Mouse (Mus musculus): ENCODE results near the gene Capn3.

Gene Capn3

DNA sequence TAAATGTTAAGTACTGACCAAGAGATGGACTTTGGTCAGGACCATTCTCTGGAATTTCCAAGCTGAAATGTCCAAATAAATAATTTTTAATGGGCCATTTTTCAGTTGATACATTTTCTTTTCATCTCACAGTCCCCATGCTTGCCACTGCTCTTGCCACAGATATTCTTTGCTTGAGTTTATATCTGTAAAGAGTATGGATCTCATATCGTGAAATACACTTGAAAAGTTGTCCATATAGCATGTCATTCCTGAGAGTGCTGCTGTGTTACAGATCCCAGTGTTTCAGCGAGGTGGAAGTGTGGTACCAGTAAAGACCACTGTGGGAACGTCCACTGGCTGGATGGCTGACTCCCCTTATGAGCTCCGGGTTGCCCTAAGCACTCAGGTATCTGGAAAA, at the start of gene Capn3:
Capn3 (plus strand) TSS at position 301 of the 400 bp plus-strand sequence.
- no peak for DNase-seq (ENCODE audit: low read depth, low spot score)

DNA sequence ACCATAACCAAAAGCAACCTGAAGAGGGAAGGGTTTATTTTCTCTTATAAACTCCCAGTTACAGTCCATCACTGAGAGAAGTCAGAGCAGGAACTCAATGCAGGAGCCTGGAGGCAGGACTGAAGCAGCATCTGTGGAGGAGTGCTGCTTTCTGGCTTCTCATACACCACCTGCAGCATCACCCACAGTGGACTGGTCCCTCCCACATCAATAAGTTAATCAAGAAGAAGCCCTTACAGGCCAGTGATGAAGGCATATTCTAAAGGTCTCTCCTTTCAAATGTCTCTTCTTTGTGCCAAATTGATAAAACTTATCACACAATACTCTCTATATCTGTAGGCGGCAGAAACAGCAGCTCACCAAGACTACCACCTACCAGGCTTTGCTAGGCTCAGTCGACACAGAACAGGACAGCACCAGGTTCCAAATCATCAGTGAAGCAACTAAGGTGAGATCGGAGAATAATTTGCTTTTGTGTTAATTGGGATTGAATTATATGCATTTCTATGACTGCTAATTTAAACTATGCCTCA, 44.7 kb upstream of the Capn3 start:
- no peak for DNase-seq (ENCODE audit: low read depth, low spot score)

DNA sequence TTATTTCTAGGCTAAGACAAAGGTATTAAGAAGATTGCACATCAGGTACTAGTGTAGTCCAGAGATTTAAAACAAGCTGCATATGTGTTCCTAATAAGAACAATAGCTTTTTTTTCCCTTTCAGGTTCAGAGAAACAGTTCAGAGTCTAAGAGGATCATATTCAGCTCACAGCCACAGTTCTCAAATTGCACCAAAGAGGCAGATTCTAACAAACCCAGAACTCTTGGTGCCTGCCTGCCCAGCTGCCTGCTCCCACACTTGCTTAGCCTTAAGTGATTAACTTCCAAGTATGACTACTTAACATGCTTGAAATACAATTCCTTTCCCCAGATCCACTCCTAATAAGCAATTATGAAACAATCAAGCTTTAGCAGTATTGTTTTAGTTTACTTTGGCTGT, 41.7 kb upstream of the Capn3 start:
- DNase-seq (ENCODE audit: low read depth, low spot score), result no peak

- DNase-seq (ENCODE audit: low read depth, low spot score), result no peak
Measured at GRCm38 (mm10) chr2:120414738-120415414, 40.9 kb upstream of the Capn3 start.

GRCm38 (mm10) chr2:120424386-120424785, 31.4 kb upstream of the Capn3 start:
- no peak for DNase-seq (ENCODE audit: low read depth, low spot score)

- no peak for DNase-seq (ENCODE audit: low read depth, low spot score)
Measured at GRCm38 (mm10) chr2:120444486-120444885, 11.3 kb upstream of the Capn3 start.

DNA sequence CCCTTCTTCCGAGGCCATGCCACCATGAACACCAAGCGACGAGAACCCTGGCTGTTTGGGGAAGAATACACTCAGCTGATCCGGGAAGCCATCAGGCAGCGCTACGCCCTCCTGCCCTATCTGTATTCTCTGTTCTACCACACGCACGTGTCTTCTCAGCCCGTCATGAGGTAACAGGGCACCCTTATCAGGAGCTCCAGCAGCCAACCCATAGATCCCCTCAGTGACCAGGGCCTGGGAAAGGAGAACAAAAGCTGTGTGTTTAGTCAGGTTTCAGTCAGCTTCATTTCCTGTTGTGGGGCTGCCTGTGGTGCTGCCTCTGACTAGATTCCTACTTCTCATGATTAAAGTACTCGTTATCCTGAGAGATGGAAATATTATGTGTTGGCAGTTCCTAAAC, 9.4 kb upstream of the Capn3 start:
- DNase-seq (ENCODE audit: low read depth, low spot score), result no peak

GRCm38 (mm10) chr2:120447306-120447705, 8.5 kb upstream of the Capn3 start:
- no peak for DNase-seq (ENCODE audit: low read depth, low spot score)

DNA sequence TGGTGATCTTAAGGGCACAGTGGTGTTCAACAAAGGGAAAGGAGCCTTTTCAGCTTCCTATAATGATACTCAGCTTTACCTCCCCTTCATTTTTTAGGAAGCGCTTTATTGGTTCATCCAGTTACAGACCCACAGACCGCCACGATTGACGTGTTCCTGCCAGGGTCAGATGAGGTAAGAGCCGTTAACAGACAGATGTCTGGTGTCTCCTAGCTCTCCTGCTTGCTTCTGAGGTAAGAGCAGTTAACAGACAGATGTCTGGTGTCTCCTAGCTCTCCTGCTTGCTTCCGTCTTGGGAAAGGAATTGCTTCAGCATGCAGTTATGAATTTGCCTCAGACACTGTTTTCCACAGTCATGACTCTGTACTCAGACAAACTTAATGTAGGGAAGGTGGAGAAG, 5.1 kb upstream of the Capn3 start:
- no peak for DNase-seq (ENCODE audit: low read depth, low spot score)

DNA sequence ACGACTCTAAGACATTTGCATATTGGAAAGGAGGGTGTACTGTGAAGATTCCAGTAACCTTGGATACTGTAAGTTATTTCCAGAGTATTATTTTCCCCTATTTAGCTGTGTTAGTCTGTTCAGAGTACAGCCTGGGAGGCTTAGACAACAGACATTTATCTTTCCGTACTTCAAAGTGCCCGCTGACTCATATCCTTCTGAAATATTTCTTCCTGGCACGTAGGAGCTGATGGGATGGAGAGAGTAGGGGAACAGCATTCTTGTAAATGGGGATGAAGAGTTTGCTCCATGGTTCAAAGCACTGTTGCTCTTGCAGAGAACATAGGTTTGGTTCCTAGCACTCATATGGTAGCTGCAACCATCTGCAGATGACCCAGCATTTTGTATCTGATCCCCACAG, 3.2 kb upstream of the Capn3 start:
- no peak for DNase-seq (ENCODE audit: low read depth, low spot score)

DNA sequence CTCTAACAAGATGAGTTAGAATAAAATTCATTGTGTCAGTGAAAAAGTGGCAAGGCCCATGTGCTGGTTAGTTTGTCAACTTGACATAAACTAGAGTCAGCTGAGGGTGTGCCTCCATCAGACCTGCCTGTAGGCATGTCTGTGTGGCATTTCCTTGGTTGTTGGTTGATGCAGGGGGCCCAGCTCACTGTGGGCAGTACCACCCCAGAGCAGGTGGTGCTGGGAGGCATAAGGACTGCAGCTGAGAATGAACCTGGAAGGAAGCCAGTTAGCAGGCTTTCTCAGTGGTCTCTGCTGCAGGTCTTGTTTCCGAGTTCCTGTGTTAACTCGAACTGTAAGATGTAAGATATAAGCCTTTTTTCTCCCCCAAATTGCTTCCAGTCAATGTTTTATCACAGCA, 832 bp upstream of the Capn3 start:
- no peak for DNase-seq (ENCODE audit: low read depth, low spot score)

DNA sequence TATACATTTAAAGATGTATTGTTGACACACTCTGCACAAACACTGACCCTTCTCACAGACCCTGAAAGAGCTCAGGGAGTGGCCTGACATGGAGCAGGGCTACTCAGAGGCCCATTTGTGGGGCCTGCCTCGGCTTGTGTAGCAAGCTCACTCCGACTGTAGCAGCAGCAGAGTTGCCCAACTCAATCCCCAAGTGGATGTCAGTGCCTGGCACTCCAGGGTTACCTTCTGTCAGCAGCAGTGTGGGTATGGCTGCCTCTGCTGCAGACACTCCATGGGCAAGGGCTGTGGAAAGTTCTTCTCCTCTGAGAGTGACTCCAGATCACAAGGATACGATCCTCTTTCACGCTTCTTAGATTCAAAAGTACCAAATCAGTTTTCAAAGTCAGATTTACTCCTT, 4.4 kb downstream of the Capn3 start:
- DNase-seq (ENCODE audit: low read depth, low spot score), result no peak

GRCm38 (mm10) chr2:120463328-120463727, 7.5 kb downstream of the Capn3 start:
- no peak for DNase-seq (ENCODE audit: low read depth, low spot score)

DNA sequence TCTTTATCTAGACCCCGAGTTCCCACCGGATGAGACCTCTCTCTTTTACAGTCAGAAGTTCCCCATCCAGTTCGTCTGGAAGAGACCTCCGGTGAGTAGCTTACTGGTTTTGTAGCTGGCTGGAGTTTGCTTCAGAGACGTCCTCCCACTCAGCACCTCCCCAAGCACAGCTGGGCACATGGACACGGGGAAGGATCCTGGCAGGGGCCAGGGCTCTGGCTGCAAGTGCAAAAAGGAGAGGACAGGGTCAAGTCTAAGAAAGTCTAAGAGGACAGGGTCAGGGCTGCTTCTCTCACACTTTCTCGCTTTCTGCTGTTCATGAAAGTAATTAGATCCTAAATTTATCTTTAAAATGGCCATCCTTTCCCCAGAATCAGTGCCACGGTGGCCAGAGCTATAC, 8.3 kb downstream of the Capn3 start:
- no peak for DNase-seq (ENCODE audit: low read depth, low spot score)

- DNase-seq (ENCODE audit: low read depth, low spot score), result no peak
Measured at GRCm38 (mm10) chr2:120464732-120465396, 9.0 kb downstream of the Capn3 start.

DNA sequence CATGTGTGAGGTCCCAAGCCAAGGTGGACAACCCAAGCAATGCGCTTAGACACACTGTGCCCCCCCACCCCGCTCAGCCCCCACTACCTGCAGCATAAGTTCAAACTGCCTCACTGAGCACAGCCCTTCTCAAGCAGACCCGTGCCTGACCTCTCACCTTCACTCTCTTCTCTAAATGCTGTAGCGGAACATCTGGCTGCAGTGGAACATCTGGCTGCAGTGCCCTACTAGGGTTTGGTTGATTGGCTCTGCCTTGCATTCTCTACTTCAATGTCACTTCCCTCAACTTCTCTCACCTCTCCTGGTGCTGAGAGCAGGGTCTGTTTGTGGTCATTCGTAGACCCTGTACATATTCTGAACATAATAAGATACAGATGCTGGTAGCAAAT, 9.6 kb downstream of the Capn3 start:
- no peak for DNase-seq (ENCODE audit: low read depth, low spot score)

DNA sequence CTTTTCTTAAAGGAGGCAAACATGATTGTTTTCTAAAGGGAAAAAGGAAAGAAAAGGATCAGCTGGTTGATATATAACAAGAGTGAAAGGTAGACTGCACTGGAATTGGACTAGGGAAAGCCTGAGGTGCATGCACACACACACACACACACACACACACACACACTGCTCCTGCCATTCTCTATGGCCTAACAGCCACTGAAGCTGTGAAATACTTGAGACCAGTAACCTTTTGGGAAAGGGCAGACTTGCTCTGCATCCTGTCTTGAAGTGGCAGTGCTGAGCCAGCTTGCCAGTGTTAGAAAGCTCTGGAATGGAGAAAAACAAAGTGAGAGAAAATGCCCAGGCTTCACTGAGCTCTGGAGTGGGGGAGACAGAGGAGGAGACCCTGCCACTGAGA, 12.2 kb downstream of the Capn3 start:
- no peak for DNase-seq (ENCODE audit: low read depth, low spot score)

GRCm38 (mm10) chr2:120469220-120469619, 13.4 kb downstream of the Capn3 start:
- DNase-seq (ENCODE audit: low read depth, low spot score), result no peak

GRCm38 (mm10) chr2:120469715-120470114, 13.9 kb downstream of the Capn3 start:
- no peak for DNase-seq (ENCODE audit: low read depth, low spot score)

DNA sequence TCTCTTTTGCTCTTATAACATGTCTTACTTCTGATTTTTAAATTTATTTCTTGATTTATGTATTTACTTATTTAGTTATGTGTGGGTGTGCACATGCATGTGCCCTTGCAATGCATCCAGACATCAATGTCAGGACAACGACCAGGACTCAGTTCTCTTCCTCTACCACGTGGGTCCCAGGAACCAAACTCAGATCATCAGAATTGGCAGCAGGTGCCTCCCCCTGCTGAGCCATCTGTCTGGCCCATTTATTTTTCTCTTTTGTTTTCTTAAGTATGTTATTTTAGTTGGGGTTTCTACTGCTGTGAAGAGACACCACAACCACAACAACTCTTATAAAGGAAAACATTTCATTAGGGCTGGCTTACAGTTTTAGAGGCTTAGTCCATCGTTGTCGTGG, 15.0 kb downstream of the Capn3 start:
- DNase-seq (ENCODE audit: low read depth, low spot score), result no peak

DNA sequence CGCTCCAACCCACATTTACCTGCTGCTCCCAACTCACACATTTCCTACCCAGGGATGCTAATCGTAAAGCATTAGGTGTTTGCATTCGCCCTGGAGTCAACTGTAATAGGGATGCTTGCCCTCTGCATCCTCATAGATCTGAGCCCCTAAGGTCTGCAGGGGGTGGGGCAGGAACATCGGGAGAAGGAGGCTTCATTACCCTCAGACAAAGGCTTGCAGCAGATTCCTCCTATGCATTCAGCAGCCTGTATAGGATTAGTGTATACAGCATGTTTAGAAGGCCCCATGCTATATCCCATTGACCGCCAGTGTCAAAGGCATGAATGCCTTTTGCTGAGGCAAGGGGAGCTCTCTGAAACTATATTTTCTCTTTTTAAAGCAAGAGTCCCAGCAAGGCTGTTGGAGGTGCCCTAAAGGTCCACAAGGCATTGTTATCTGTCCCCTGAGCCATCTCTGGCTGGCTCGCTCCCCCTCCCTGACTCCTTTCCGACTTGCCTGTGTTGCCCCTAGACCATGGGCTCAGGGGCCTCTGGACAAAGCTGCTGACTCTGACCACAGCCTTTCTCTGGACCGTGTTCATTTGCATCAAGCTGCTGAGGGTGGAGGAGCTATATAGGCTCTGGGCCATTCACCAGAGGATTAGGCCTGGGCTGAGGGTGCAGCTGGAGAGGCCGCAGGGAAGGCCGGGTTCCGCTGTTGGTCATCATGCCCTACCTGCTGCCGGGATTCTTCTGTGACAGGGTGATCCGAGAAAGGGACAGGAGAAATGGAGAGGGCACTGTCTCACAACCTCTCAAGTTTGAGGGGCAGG, 20.7 kb downstream of the Capn3 start:
- DNase-seq (ENCODE audit: low read depth, low spot score), result no peak

GRCm38 (mm10) chr2:120478600-120478999, 22.8 kb downstream of the Capn3 start:
- DNase-seq (ENCODE audit: low read depth, low spot score), result peak; percentile 24
